Mouse (Mus musculus) kidney, adult 2 months (tissue): ENCODE measurements around the gene Mylk2. TPM values are rescaled to one million over a fixed set of nuclear protein-coding genes. Genes with fewer than 3 reads are reported as not detected.

Experiments
- DNase-seq: peaks from one replicate; pipeline ENCODE4 v3.0.0; 2021
- H3K27ac ChIP-seq: fragments of 200-500 bp; 2 replicates; pipeline ENCODE4 v1.5.1; 2012; ENCODE audit warnings: low read depth, low read length, control low read depth, inconsistent platforms; ENCODE audit not compliant: insufficient read depth
- H3K27me3 ChIP-seq: fragments of 200-500 bp; replicated peaks from 2 replicates; pipeline ENCODE4 v1.6.1; 2012; ENCODE audit warnings: mild to moderate bottlenecking, moderate library complexity, low read length, inconsistent platforms; ENCODE audit not compliant: control insufficient read depth, insufficient read depth
- H3K36me3 ChIP-seq: fragments of 200-500 bp; 2 replicates; pipeline ENCODE4 v1.6.1; 2012; ENCODE audit warnings: mild to moderate bottlenecking, moderate library complexity, low read length, inconsistent platforms; ENCODE audit not compliant: control insufficient read depth, insufficient read depth
- H3K4me1 ChIP-seq: fragments of 200-500 bp; 2 replicates; pipeline ENCODE4 v1.6.1; 2011; ENCODE audit warnings: low read length; ENCODE audit not compliant: control insufficient read depth, insufficient read depth
- H3K4me3 ChIP-seq: fragments of 200-500 bp; 2 replicates; pipeline ENCODE4 v1.5.1; 2011; ENCODE audit warnings: mild to moderate bottlenecking, low read depth, low read length, control low read depth; ENCODE audit not compliant: insufficient read depth
- CTCF ChIP-seq: fragments of 200-500 bp; conservative IDR thresholded peaks from 2 replicates; pipeline ENCODE4 v1.5.1; 2011; ENCODE audit warnings: low read depth, mild to moderate bottlenecking, control low read depth, low read length, moderate library complexity, mixed read lengths; ENCODE audit not compliant: insufficient read depth, insufficient read length
- POLR2A ChIP-seq: fragments of 200-500 bp; IDR thresholded peaks from one replicate; pipeline ENCODE4 v1.6.1; 2011; ENCODE audit warnings: low read depth, low read length, control low read depth
- WGBS: fragments of 180-500 bp; shearing (Covaris S2); methylation state at CpG from one replicate; pipeline ENCODE4 v1.1.7; 2018; 5-methylcytosine and 5-hydroxymethylcytosine counted together
- polyA plus RNA-seq: library from polyadenylated mRNA; depleted of rRNA; stranded (reverse); fragments of >200 nt; gene quantifications from 2 replicates; pipeline ENCODE4 v1.2.3, GENCODE M21; 2012

Gene Mylk2
- polyA plus RNA-seq, 1 experiment = 1.1 TPM

GRCm38 (mm10) chr2:152914310-152915120 is 3.4 kb downstream of the Mylk2 start:
- DNase-seq = peak; percentile 88
- WGBS = 1% methylated on average over 18 of the region's 18 CpGs
- Histone ChIP-seq H3K4me3 (no peak overlapping the region), H3K27me3 (no peaks in the 10 kb centered on the region), H3K4me1 (no peaks in the 10 kb centered on the region), H3K36me3 (no peaks in the 10 kb centered on the region), H3K27ac (no peak overlapping the region)
- TF ChIP-seq POLR2A = no peak
- peak; percentile 91 for TF ChIP-seq CTCF

GRCm38 (mm10) chr2:152915453-152915852 is 4.3 kb downstream of the Mylk2 start:
- no peak for DNase-seq
- Histone ChIP-seq H3K36me3 (no peaks in the 10 kb centered on the region), H3K27ac (no peak overlapping the region), H3K27me3 (no peaks in the 10 kb centered on the region), H3K4me1 (no peaks in the 10 kb centered on the region), H3K4me3 (no peak overlapping the region)
- WGBS = 46% methylated on average over 4 of the region's 4 CpGs
- TF ChIP-seq POLR2A (no peak), CTCF (no peak)

- Histone ChIP-seq H3K27ac (no peak overlapping the region), H3K4me3 (no peak overlapping the region), H3K27me3 (no peaks in the 10 kb centered on the region), H3K36me3 (no peaks in the 10 kb centered on the region), H3K4me1 (no peaks in the 10 kb centered on the region)
- 51% methylated on average over 5 of the region's 5 CpGs for WGBS
- no peak for DNase-seq
- TF ChIP-seq CTCF (no peak), POLR2A (no peak)
Measured at GRCm38 (mm10) chr2:152916111-152916510, 5.0 kb downstream of the Mylk2 start.

- Histone ChIP-seq H3K4me3 (no peak overlapping the region), H3K27me3 (no peaks in the 10 kb centered on the region), H3K36me3 (no peaks in the 10 kb centered on the region), H3K27ac (no peak overlapping the region), H3K4me1 (no peaks in the 10 kb centered on the region)
- TF ChIP-seq CTCF = no peak
- no peak for TF ChIP-seq POLR2A
- no peak for DNase-seq
- WGBS = 48% methylated on average over 9 of the region's 9 CpGs
Measured at GRCm38 (mm10) chr2:152917671-152918070, 6.5 kb downstream of the Mylk2 start.

GRCm38 (mm10) chr2:152922376-152922775 is 11.2 kb downstream of the Mylk2 start:
- 0 out of 2 replicates have a peak, but pooled peaks cover 5% of the 10 kb centered on the region for H3K4me1 ChIP-seq
- WGBS = 55% methylated on average over 7 of the region's 7 CpGs
- H3K4me3 ChIP-seq = no peak overlapping the region
- DNase-seq = no peak
- H3K27me3 ChIP-seq = no peaks in the 10 kb centered on the region
- no peaks in the 10 kb centered on the region for H3K36me3 ChIP-seq
- TF ChIP-seq CTCF (no peak), POLR2A (no peak)
- H3K27ac ChIP-seq = no peak overlapping the region

- DNase-seq = no peak
- Histone ChIP-seq H3K27ac (no peak overlapping the region), H3K4me1 (0 out of 2 replicates have a peak, but pooled peaks cover 5% of the 10 kb centered on the region), H3K4me3 (no peak overlapping the region), H3K36me3 (no peaks in the 10 kb centered on the region), H3K27me3 (no peaks in the 10 kb centered on the region)
- TF ChIP-seq POLR2A = no peak
- TF ChIP-seq CTCF = no peak
- WGBS = 78% methylated on average over 3 of the region's 3 CpGs
Measured at GRCm38 (mm10) chr2:152923621-152924020, 12.5 kb downstream of the Mylk2 start.

- TF ChIP-seq CTCF (no peak), POLR2A (no peak)
- H3K4me1 ChIP-seq = 0 out of 2 replicates have a peak, but pooled peaks cover 5% of the 10 kb centered on the region
- H3K27ac ChIP-seq = no peak overlapping the region
- no peaks in the 10 kb centered on the region for H3K27me3 ChIP-seq
- 38% methylated on average over 8 of the region's 8 CpGs for WGBS
- no peak overlapping the region for H3K4me3 ChIP-seq
- no peaks in the 10 kb centered on the region for H3K36me3 ChIP-seq
- no peak for DNase-seq
Measured at GRCm38 (mm10) chr2:152924128-152924527, 13.0 kb downstream of the Mylk2 start.

GRCm38 (mm10) chr2:152924543-152924942 is 13.4 kb downstream of the Mylk2 start:
- TF ChIP-seq POLR2A (no peak), CTCF (no peak)
- Histone ChIP-seq H3K27ac (no peak overlapping the region), H3K36me3 (no peaks in the 10 kb centered on the region), H3K4me3 (no peak overlapping the region), H3K4me1 (0 out of 2 replicates have a peak, but pooled peaks cover 5% of the 10 kb centered on the region), H3K27me3 (no peaks in the 10 kb centered on the region)
- WGBS = 84% methylated on average over 5 of the region's 5 CpGs
- DNase-seq = no peak
